Mouse (Mus musculus): Measurements from ENCODE around the gene Zfp174. TPM values are rescaled to one million over a fixed set of nuclear protein-coding genes. Genes with fewer than 3 reads are reported as not detected.
"Not testable (repeated sequence)": the region's sequence is repeated elsewhere in the genome, so short reads cannot be mapped to it uniquely, and the experiment has no call there.

The Zfp174 gene
- polyA plus RNA-seq, 1 experiment from 2014 or later: 1.1 TPM

DNA sequence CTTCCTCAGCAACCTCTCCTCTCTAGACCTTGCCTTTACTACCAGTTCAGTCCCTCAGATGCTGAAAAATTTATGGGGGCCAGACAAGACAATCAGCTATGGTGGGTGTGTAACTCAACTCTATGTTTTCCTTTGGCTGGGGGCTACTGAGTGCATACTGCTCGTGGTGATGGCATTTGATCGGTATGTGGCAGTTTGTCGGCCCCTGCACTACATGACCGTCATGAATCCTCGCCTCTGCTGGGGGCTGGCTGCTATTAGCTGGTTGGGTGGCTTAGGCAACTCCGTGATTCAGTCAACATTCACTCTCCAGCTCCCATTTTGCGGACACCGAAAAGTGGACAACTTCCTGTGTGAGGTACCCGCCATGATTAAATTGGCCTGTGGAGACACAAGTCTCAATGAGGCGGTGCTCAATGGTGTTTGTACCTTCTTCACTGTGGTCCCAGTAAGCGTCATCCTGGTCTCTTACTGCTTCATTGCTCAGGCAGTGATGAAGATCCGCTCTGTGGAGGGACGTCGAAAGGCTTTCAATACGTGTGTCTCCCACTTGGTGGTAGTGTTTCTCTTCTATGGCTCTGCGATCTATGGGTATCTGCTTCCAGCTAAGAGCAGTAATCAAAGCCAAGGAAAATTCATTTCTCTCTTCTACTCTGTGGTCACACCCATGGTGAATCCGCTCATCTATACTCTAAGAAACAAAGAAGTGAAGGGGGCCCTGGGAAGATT is 7.7 kb upstream of the Zfp174 start:
- H3K4me3 ChIP-seq (ENCODE audit: low read depth, low read length): no peak overlapping the region
- no peak overlapping the region for H3K4me2 ChIP-seq (ENCODE audit: low read depth)
- DNase-seq (ENCODE audit: low spot score): no peak
- H3K4me1 ChIP-seq (ENCODE audit: control insufficient read depth, insufficient read depth, low read length): no peaks in the 10 kb centered on the region
- no peak overlapping the region for H3K27ac ChIP-seq (ENCODE audit: low read depth, low read length)
- H3K9me3 ChIP-seq (ENCODE audit: control insufficient read depth, low read length): no peaks in the 10 kb centered on the region
- no peaks in the 10 kb centered on the region for H3K27me3 ChIP-seq (ENCODE audit: control insufficient read depth, insufficient read depth, low read length)
- H3K36me3 ChIP-seq (ENCODE audit: control insufficient read depth, insufficient read depth, low read length): no peaks in the 10 kb centered on the region
- ATAC-seq (ENCODE audit: insufficient read depth, low FRiP score, low TSS enrichment): no peak
- H3K9ac ChIP-seq (ENCODE audit: low read length): no peak overlapping the region
- WGBS: 61% methylated on average over 17 of the region's 17 CpGs

DNA sequence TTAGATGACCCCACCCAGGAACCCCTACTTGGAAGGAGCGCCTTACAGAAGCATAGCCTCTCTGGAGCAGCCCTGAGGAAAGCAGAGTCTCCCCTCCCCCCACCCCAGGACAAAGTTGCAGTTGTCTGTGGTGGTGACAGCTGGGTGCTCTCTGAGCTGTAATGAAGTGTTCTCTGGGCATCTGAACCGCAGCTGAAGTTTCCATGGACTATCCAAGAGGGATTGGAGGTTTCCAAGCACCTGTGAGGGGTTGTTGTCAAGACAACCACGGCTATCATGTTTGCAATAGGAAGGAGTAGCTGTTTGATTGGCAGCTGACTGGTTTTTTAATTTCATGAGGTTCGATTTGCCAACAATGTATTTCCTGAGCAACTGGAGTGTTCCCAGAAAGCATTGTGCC is 4.1 kb upstream of the Zfp174 start:
- ATAC-seq (ENCODE audit: insufficient read depth, low FRiP score, low TSS enrichment): no peak
- WGBS: 38% methylated on average over 4 of the region's 4 CpGs

GRCm38 (mm10) chr16:3843796-3844195 is 3.3 kb upstream of the Zfp174 start:
- no peak for DNase-seq (ENCODE audit: low spot score)

More for the DNA sequence above, 4.1 kb upstream of the Zfp174 start:
- H3K9me3 ChIP-seq (ENCODE audit: control insufficient read depth, low read length): no peaks in the 10 kb centered on the region
- no peak overlapping the region for H3K4me2 ChIP-seq (ENCODE audit: low read depth)
- no peak overlapping the region for H3K4me3 ChIP-seq (ENCODE audit: low read depth, low read length)
- no peaks in the 10 kb centered on the region for H3K4me1 ChIP-seq (ENCODE audit: control insufficient read depth, insufficient read depth, low read length)
- no peak for DNase-seq (ENCODE audit: low spot score)
- H3K9ac ChIP-seq (ENCODE audit: low read length): no peak overlapping the region
- no peak overlapping the region for H3K27ac ChIP-seq (ENCODE audit: low read depth, low read length)
- no peaks in the 10 kb centered on the region for H3K36me3 ChIP-seq (ENCODE audit: control insufficient read depth, insufficient read depth, low read length)
- no peaks in the 10 kb centered on the region for H3K27me3 ChIP-seq (ENCODE audit: control insufficient read depth, insufficient read depth, low read length)

DNA sequence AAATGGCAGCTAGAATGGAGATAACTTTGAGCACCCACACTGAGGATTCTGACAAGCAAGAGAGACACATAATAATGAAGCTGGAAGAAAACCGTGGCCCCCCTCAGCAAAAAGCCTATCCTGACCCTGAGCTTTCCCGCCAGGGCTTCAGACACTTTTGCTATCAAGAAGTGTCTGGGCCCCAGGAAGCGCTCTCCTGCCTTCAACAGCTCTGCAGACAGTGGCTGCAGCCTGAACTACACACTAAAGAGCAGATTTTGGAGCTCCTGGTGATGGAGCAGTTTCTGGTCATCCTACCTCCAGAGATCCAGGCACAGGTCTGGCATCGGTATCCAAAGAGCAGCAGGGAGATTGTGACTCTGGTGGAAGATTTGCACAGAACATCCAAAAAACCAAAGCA is 803 bp downstream of the Zfp174 start:
- WGBS: 73% methylated on average over 4 of the region's 4 CpGs
- no peaks in the 10 kb centered on the region for H3K36me3 ChIP-seq (ENCODE audit: control insufficient read depth, insufficient read depth, low read length)
- no peak for ATAC-seq (ENCODE audit: insufficient read depth, low FRiP score, low TSS enrichment)
- no peak overlapping the region for H3K9ac ChIP-seq (ENCODE audit: low read length)
- no peak for DNase-seq (ENCODE audit: low spot score)
- H3K4me1 ChIP-seq (ENCODE audit: control insufficient read depth, insufficient read depth, low read length): no peaks in the 10 kb centered on the region
- H3K27ac ChIP-seq (ENCODE audit: low read depth, low read length): no peak overlapping the region
- peak overlapping the region; percentile 65; the same call in 1 of the 2 replicates for H3K4me3 ChIP-seq (ENCODE audit: low read depth, low read length)
- no peaks in the 10 kb centered on the region for H3K9me3 ChIP-seq (ENCODE audit: control insufficient read depth, low read length)
- no peaks in the 10 kb centered on the region for H3K27me3 ChIP-seq (ENCODE audit: control insufficient read depth, insufficient read depth, low read length)
- peak overlapping the region; percentile 59 for H3K4me2 ChIP-seq (ENCODE audit: low read depth)

More at GRCm38 (mm10) chr16:3843796-3844195, 3.3 kb upstream of the Zfp174 start:
- Histone ChIP-seq H3K4me3 (ENCODE audit: low read depth, low read length) (no peak overlapping the region), H3K27ac (ENCODE audit: low read depth, low read length) (no peak overlapping the region), H3K4me2 (ENCODE audit: low read depth) (no peak overlapping the region), H3K9me3 (ENCODE audit: control insufficient read depth, low read length) (no peaks in the 10 kb centered on the region), H3K36me3 (ENCODE audit: control insufficient read depth, insufficient read depth, low read length) (no peaks in the 10 kb centered on the region), H3K4me1 (ENCODE audit: control insufficient read depth, insufficient read depth, low read length) (no peaks in the 10 kb centered on the region), H3K27me3 (ENCODE audit: control insufficient read depth, insufficient read depth, low read length) (no peaks in the 10 kb centered on the region), H3K9ac (ENCODE audit: low read length) (no peak overlapping the region)
- no peak for ATAC-seq (ENCODE audit: insufficient read depth, low FRiP score, low TSS enrichment)
- WGBS: 75% methylated on average over 1 of the region's 1 CpGs

DNA sequence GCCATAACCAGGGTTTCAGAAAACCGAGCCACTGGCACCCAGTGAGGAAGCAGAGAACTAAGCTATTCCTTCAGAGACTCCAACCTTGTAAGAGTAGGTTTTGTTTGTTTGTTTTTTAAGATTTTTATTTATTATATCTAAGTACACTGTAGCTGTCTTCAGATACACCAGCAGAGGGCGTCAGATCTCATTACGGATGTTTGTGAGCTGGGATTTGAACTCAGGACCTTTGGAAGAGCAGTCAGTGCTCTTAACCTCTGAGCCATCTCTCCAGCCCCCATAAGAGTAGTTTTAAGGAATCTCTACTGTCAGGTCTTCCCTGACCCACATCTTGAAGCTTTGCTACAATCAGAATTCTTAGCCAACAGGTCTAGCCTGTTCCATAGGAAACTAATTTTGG is 1.3 kb downstream of the Zfp174 start:
- Histone ChIP-seq H3K27me3 (ENCODE audit: control insufficient read depth, insufficient read depth, low read length) (no peaks in the 10 kb centered on the region), H3K9me3 (ENCODE audit: control insufficient read depth, low read length) (no peaks in the 10 kb centered on the region), H3K36me3 (ENCODE audit: control insufficient read depth, insufficient read depth, low read length) (no peaks in the 10 kb centered on the region), H3K4me3 (ENCODE audit: low read depth, low read length) (no peak overlapping the region), H3K9ac (ENCODE audit: low read length) (no peak overlapping the region), H3K4me1 (ENCODE audit: control insufficient read depth, insufficient read depth, low read length) (no peaks in the 10 kb centered on the region), H3K4me2 (ENCODE audit: low read depth) (no peak overlapping the region), H3K27ac (ENCODE audit: low read depth, low read length) (no peak overlapping the region)
- ATAC-seq (ENCODE audit: insufficient read depth, low FRiP score, low TSS enrichment) (no peak), DNase-seq (ENCODE audit: low spot score) (no peak)
- 75% methylated on average over 3 of the region's 3 CpGs for WGBS

DNA sequence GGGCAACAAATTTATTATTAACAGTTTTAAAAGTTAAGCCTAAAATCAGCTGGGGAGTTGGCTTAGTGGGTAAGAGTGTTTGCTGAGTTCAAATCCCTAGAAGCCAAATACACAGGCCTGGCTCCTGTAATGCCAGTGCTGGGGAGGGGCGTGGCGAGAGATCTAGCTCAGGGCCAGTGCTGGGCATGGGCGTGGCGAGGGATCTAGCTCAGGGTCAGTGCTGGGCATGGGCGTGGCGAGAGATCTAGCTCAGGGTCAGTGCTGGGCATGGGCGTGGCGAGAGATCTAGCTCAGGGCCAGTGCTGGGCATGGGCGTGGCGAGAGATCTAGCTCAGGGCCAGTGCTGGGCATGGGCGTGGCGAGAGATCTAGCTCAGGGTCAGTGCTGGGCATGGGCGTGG is 4.2 kb downstream of the Zfp174 start:
- not testable (repeated sequence) for H3K9ac ChIP-seq (ENCODE audit: low read length); H3K27me3 ChIP-seq (ENCODE audit: control insufficient read depth, insufficient read depth, low read length); ATAC-seq (ENCODE audit: insufficient read depth, low FRiP score, low TSS enrichment); H3K9me3 ChIP-seq (ENCODE audit: control insufficient read depth, low read length); H3K4me1 ChIP-seq (ENCODE audit: control insufficient read depth, insufficient read depth, low read length); H3K4me2 ChIP-seq (ENCODE audit: low read depth); H3K27ac ChIP-seq (ENCODE audit: low read depth, low read length); H3K4me3 ChIP-seq (ENCODE audit: low read depth, low read length); H3K36me3 ChIP-seq (ENCODE audit: control insufficient read depth, insufficient read depth, low read length); DNase-seq (ENCODE audit: low spot score)
- 86% methylated on average over 11 of the region's 13 CpGs for WGBS

DNA sequence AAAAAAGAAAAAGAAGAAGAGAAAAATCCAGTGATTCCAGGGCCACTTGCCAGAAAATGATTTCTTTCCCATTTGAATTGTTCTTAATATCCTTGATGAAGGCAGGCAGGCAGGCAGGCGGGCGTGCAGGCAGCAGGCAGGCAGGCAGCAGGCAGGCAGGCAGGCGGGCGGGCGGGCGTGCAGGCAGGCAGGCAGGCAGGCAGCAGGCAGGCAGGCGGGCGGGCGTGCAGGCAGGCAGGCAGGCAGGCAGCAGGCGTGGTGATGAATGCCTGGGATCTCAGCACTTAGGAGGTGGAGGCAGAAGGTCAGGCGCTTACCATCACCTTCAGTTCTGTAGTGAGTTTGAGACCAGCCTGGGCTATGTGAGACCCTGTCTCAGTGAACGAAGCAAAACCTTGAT is 5.5 kb downstream of the Zfp174 start:
- H3K9ac ChIP-seq (ENCODE audit: low read length): no peak overlapping the region
- DNase-seq (ENCODE audit: low spot score): no peak
- H3K36me3 ChIP-seq (ENCODE audit: control insufficient read depth, insufficient read depth, low read length): no peaks in the 10 kb centered on the region
- WGBS: 36% methylated on average over 12 of the region's 12 CpGs
- no peak overlapping the region for H3K4me3 ChIP-seq (ENCODE audit: low read depth, low read length)
- no peaks in the 10 kb centered on the region for H3K4me1 ChIP-seq (ENCODE audit: control insufficient read depth, insufficient read depth, low read length)
- no peak for ATAC-seq (ENCODE audit: insufficient read depth, low FRiP score, low TSS enrichment)
- no peak overlapping the region for H3K4me2 ChIP-seq (ENCODE audit: low read depth)
- H3K9me3 ChIP-seq (ENCODE audit: control insufficient read depth, low read length): no peaks in the 10 kb centered on the region
- no peak overlapping the region for H3K27ac ChIP-seq (ENCODE audit: low read depth, low read length)
- no peaks in the 10 kb centered on the region for H3K27me3 ChIP-seq (ENCODE audit: control insufficient read depth, insufficient read depth, low read length)

DNA sequence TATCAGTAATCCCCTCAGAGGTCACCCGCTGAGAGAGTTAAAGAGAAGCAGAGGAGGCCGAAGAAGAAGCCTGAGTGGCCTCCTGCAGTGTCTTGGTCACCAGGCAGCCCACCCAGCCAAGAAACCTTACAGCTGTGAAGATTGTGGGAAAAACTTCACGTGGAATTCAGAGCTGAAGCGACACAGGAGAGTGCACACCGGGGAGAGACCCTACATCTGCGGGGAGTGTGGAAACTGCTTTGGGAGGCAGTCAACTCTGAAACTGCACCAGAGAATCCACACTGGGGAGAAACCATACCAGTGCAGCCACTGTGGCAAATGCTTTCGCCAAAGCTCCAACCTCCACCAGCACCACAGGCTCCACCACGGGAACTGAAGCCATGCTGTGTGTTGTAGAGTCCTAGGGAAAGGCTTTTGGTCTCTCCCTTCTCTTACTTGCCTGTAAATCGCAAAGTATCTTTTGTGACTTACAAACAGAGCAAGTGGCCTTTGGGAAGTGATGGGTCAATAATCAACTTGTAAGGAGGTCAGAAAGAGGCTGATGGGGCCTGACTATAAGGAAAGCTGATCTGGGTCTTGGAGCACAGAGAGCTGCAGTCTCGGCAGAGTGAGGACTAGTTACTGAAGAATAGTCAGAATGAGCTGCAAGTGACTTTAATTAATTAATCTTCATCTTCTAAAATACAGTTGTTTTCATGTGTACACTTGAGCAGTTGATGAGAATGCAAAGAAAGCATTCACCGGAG is 7.5 kb downstream of the Zfp174 start:
- H3K9ac ChIP-seq (ENCODE audit: low read length): no peak overlapping the region
- no peaks in the 10 kb centered on the region for H3K36me3 ChIP-seq (ENCODE audit: control insufficient read depth, insufficient read depth, low read length)
- ATAC-seq (ENCODE audit: insufficient read depth, low FRiP score, low TSS enrichment) (no peak), DNase-seq (ENCODE audit: low spot score) (no peak)
- H3K4me3 ChIP-seq (ENCODE audit: low read depth, low read length): no peak overlapping the region
- H3K27ac ChIP-seq (ENCODE audit: low read depth, low read length): no peak overlapping the region
- H3K27me3 ChIP-seq (ENCODE audit: control insufficient read depth, insufficient read depth, low read length): no peaks in the 10 kb centered on the region
- WGBS: 73% methylated on average over 11 of the region's 11 CpGs
- H3K4me2 ChIP-seq (ENCODE audit: low read depth): no peak overlapping the region
- no peaks in the 10 kb centered on the region for H3K9me3 ChIP-seq (ENCODE audit: control insufficient read depth, low read length)
- no peaks in the 10 kb centered on the region for H3K4me1 ChIP-seq (ENCODE audit: control insufficient read depth, insufficient read depth, low read length)

- no peaks in the 10 kb centered on the region for H3K4me1 ChIP-seq (ENCODE audit: control insufficient read depth, insufficient read depth, low read length)
- DNase-seq (ENCODE audit: low spot score) (no peak), ATAC-seq (ENCODE audit: insufficient read depth, low FRiP score, low TSS enrichment) (no peak)
- no peaks in the 10 kb centered on the region for H3K36me3 ChIP-seq (ENCODE audit: control insufficient read depth, insufficient read depth, low read length)
- H3K27me3 ChIP-seq (ENCODE audit: control insufficient read depth, insufficient read depth, low read length): no peaks in the 10 kb centered on the region
- 86% methylated on average over 1 of the region's 1 CpGs for WGBS
- H3K27ac ChIP-seq (ENCODE audit: low read depth, low read length): no peak overlapping the region
- H3K9ac ChIP-seq (ENCODE audit: low read length): no peak overlapping the region
- H3K9me3 ChIP-seq (ENCODE audit: control insufficient read depth, low read length): no peaks in the 10 kb centered on the region
- H3K4me2 ChIP-seq (ENCODE audit: low read depth): no peak overlapping the region
- H3K4me3 ChIP-seq (ENCODE audit: low read depth, low read length): no peak overlapping the region
Observed at GRCm38 (mm10) chr16:3855776-3856175, 8.7 kb downstream of the Zfp174 start.
